Mouse (Mus musculus) MEL (cell line): Measurements from ENCODE around the gene Thsd4. TPM values are rescaled to one million over a fixed set of nuclear protein-coding genes. Genes with fewer than 3 reads are reported as not detected.

ENCODE experiments used
- DNase-seq: peaks from one replicate; pipeline ENCODE4 v3.0.0; 2011; ENCODE audit warnings: low read depth, low spot score
- H3K27ac ChIP-seq: 2 replicates; pipeline ENCODE4 v1.5.1; 2012; ENCODE audit warnings: low read depth, mild to moderate bottlenecking, control low read depth, low read length, moderate library complexity; ENCODE audit not compliant: control insufficient read depth
- H3K27me3 ChIP-seq, 2 experiments: fragments of 150-350 bp in 1 of 2; sonication (generic) in 1 of 2; 2 replicates each; pipeline ENCODE4 v1.6.1; 2012; ENCODE audit warnings: low read length in 2 of 2, mild to moderate bottlenecking in 2 of 2, improper control_type of control experiment in 1 of 2, moderate library complexity in 1 of 2; ENCODE audit not compliant: insufficient read depth in 2 of 2, control insufficient read depth in 1 of 2
- H3K36me3 ChIP-seq, 2 experiments: 2 replicates each; pipeline ENCODE4 v1.6.1; 2012 to 2014; ENCODE audit warnings: low read length in 2 of 2, improper control_type of control experiment in 1 of 2, inconsistent platforms in 1 of 2, mild to moderate bottlenecking in 1 of 2; ENCODE audit not compliant: insufficient read depth in 2 of 2, control insufficient read depth in 1 of 2
- H3K4me1 ChIP-seq, 2 experiments: fragments of 150-350 bp in 1 of 2; sonication (generic) in 1 of 2; 2 replicates each; pipeline ENCODE4 v1.6.1; 2012; ENCODE audit warnings: low read length in 2 of 2, improper control_type of control experiment in 1 of 2, mild to moderate bottlenecking in 1 of 2; ENCODE audit not compliant: insufficient read depth in 2 of 2, control insufficient read depth in 1 of 2
- H3K4me3 ChIP-seq, 2 experiments: fragments of 150-350 bp in 1 of 2; sonication (generic) in 1 of 2; 2 replicates each; pipeline ENCODE4 v1.5.1; 2012; ENCODE audit warnings: low read depth in 2 of 2, low read length in 2 of 2, mild to moderate bottlenecking in 2 of 2, moderate library complexity in 2 of 2, control low read depth in 1 of 2, improper control_type of control experiment in 1 of 2; ENCODE audit not compliant: control insufficient read depth in 1 of 2, insufficient read depth in 1 of 2
- H3K79me2 ChIP-seq: 2 replicates; pipeline ENCODE4 v1.6.1; 2012; ENCODE audit warnings: mild to moderate bottlenecking, low read length, moderate library complexity; ENCODE audit not compliant: control insufficient read depth, poor library complexity, insufficient read depth
- H3K9ac ChIP-seq: 2 replicates; pipeline ENCODE4 v1.6.1; 2012; ENCODE audit warnings: low read depth, mild to moderate bottlenecking, control low read depth, low read length, moderate library complexity; ENCODE audit not compliant: control insufficient read depth, poor library complexity, severe bottlenecking
- H3K9me3 ChIP-seq: fragments of 150-350 bp; sonication (generic); replicated peaks from 2 replicates; pipeline ENCODE4 v1.6.1; 2012; ENCODE audit warnings: mild to moderate bottlenecking, low read length, improper control_type of control experiment, moderate library complexity; ENCODE audit not compliant: insufficient read depth
- BHLHE40 ChIP-seq: IDR thresholded peaks from 2 replicates; pipeline ENCODE4 v1.6.1; 2012; ENCODE audit warnings: low read depth, mild to moderate bottlenecking, inconsistent platforms, low read length, improper control_type of control experiment, borderline replicate concordance
- CHD1 ChIP-seq: IDR thresholded peaks from 2 replicates; pipeline ENCODE4 v1.6.1; 2012; ENCODE audit warnings: low read depth, mild to moderate bottlenecking, inconsistent platforms, low read length, improper control_type of control experiment
- CTCF ChIP-seq, 3 experiments: IDR thresholded peaks in 2 of 3; conservative IDR thresholded peaks in 1 of 3; 2 replicates each; pipeline ENCODE4 v1.5.1; 2011 to 2012; ENCODE audit warnings: low read length in 3 of 3, low read depth in 2 of 3, mild to moderate bottlenecking in 2 of 3, improper control_type of control experiment in 1 of 3, inconsistent platforms in 1 of 3, mixed read lengths in 1 of 3, moderate library complexity in 1 of 3; ENCODE audit not compliant: control insufficient read depth in 1 of 3, insufficient read depth in 1 of 3, poor library complexity in 1 of 3, severe bottlenecking in 1 of 3
- E2F4 ChIP-seq: IDR thresholded peaks from 2 replicates; pipeline ENCODE4 v1.6.1; 2011; ENCODE audit warnings: low read depth, low read length, improper control_type of control experiment, borderline replicate concordance
- KAT2A ChIP-seq: conservative IDR thresholded peaks from 2 replicates; pipeline ENCODE4 v1.6.1; 2012; ENCODE audit warnings: low read depth, low read length, improper control_type of control experiment, inconsistent platforms
- MAX ChIP-seq: IDR thresholded peaks from 2 replicates; pipeline ENCODE4 v1.6.1; 2011; ENCODE audit warnings: low read length, improper control_type of control experiment
- MYB ChIP-seq: IDR thresholded peaks from 2 replicates; pipeline ENCODE4 v1.6.1; 2011; ENCODE audit warnings: mild to moderate bottlenecking, low read depth, low read length, improper control_type of control experiment
- MYC ChIP-seq: IDR thresholded peaks from 2 replicates; pipeline ENCODE4 v1.6.1; 2011; ENCODE audit warnings: low read depth, mild to moderate bottlenecking, low read length, improper control_type of control experiment, moderate library complexity
- POLR2AphosphoS5 ChIP-seq: IDR thresholded peaks from 2 replicates; pipeline ENCODE4 v1.6.1; 2012; ENCODE audit warnings: low read depth, borderline replicate concordance, mild to moderate bottlenecking, inconsistent platforms, low read length, moderate library complexity, mixed read lengths
- RCOR1 ChIP-seq: IDR thresholded peaks from 2 replicates; pipeline ENCODE4 v1.6.1; 2012; ENCODE audit warnings: low read depth, mild to moderate bottlenecking, inconsistent platforms, low read length, improper control_type of control experiment
- SIN3A ChIP-seq: IDR thresholded peaks from 2 replicates; pipeline ENCODE4 v1.6.1; 2012; ENCODE audit warnings: low read length, improper control_type of control experiment, inconsistent platforms
- SMC3 ChIP-seq: IDR thresholded peaks from 2 replicates; pipeline ENCODE4 v1.6.1; 2011; ENCODE audit warnings: low read depth, low read length, improper control_type of control experiment
- TBP ChIP-seq: IDR thresholded peaks from 2 replicates; pipeline ENCODE4 v1.8.0; 2011; ENCODE audit warnings: low read depth, low read length, improper control_type of control experiment
- UBTF ChIP-seq: IDR thresholded peaks from 2 replicates; pipeline ENCODE4 v1.6.1; 2012; ENCODE audit warnings: low read depth, mild to moderate bottlenecking, inconsistent platforms, low read length, improper control_type of control experiment, moderate library complexity, borderline replicate concordance; ENCODE audit not compliant: insufficient read depth
- USF2 ChIP-seq, 2 experiments: IDR thresholded peaks; 2 replicates each; pipeline ENCODE4 v1.6.1; 2011 to 2012; ENCODE audit warnings: improper control_type of control experiment in 2 of 2, low read length in 2 of 2, borderline replicate concordance in 1 of 2, inconsistent platforms in 1 of 2, low read depth in 1 of 2, mild to moderate bottlenecking in 1 of 2; ENCODE audit not compliant: insufficient read depth in 1 of 2
- ZC3H11A ChIP-seq: IDR thresholded peaks from 2 replicates; pipeline ENCODE4 v1.6.1; 2012; ENCODE audit warnings: low read depth, mild to moderate bottlenecking, inconsistent platforms, low read length, improper control_type of control experiment
- ZNF384 ChIP-seq: IDR thresholded peaks from 2 replicates; pipeline ENCODE4 v1.6.1; 2012; ENCODE audit warnings: low read depth, mild to moderate bottlenecking, inconsistent platforms, low read length, improper control_type of control experiment
- polyA plus RNA-seq, 2 experiments: library from polyadenylated mRNA; stranded (reverse) in 1 of 2; unstranded in 1 of 2; fragments of >175 nt in 1 of 2; fragments of >200 nt in 1 of 2; gene quantifications; 2 replicates each; pipeline versions ENCODE4 v1.2.1 to v1.2.4; 2012; ENCODE audit warnings: low replicate concordance in 2 of 2, low read depth in 1 of 2; ENCODE audit not compliant: insufficient read length in 2 of 2, insufficient read depth in 1 of 2, missing spikeins in 1 of 2
- total RNA-seq: library from RNA; depleted of rRNA; stranded (reverse); fragments of 300-350 nt; gene quantifications from 2 replicates; pipeline ENCODE4 v1.2.3, GENCODE M21; 2012

Gene Thsd4
- total and polyA plus RNA-seq, 3 experiments, result 0.08 TPM; not detected in 1

DNA sequence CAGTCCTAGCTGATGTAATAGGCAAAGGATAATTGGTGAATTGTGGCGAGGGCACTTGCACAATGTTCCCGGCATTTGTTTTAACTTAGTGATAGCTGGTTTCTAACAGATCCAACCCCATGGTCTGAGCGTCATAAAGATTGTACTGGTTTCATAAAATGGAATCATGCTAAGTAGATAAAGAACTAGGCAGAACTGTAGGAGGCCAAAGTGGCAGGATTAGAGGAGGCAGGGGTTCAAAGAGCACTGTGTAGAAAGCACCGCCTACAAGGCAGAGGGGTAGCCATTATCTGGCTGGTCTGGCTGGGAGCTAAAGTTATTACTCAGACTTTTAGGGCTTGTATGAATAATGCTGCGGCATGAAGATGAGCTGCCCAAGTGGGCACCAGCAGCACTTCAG, 185.7 kb downstream of the Thsd4 start:
- Histone ChIP-seq H3K9me3 (no peaks in the 10 kb centered on the region), H3K36me3 (no peaks in the 10 kb centered on the region), H3K27me3 (no peaks in the 10 kb centered on the region; a peak in 1 of 4 replicates), H3K9ac (no peak overlapping the region), H3K79me2 (no peaks in the 10 kb centered on the region), H3K4me3 (no peak overlapping the region), H3K27ac (no peak overlapping the region), H3K4me1 (no peaks in the 10 kb centered on the region)
- no peak for DNase-seq
- TF ChIP-seq MYC, result no peak
- no peak for TF ChIP-seq CHD1
- TF ChIP-seq UBTF, result no peak
- TF ChIP-seq SIN3A, result no peak

DNA sequence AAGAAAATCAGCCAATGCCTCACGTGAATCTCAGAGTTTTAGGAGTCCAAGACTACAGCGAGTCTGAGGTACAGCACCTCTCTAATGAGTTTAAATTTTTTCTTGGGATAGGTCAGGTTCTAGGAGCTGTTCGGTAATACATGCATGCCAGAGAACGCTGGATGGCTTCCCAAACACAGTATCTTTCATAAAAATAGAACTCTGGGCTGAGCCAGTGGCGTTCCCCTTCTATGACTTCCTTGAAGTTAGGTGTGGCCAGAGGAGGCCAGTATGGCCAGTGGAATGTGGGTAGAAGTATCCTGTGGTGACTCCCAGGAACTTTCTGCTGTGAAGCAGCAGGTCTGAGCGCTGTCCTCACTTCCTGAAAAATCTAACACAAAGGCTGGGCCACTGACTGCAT, 186.4 kb downstream of the Thsd4 start:
- TF ChIP-seq POLR2AphosphoS5 (no peak), ZC3H11A (no peak), RCOR1 (no peak), UBTF (no peak), SIN3A (no peak), KAT2A (no peak), E2F4 (no peak), SMC3 (no peak), CTCF (IDR thresholded peaks at IDR 0.05 in 2 of 3, conservative IDR thresholded peaks at IDR 0.05 in 1 of 3; ENCODE audit: control insufficient read depth in 1 of 3, insufficient read depth in 1 of 3, low read depth in 2 of 3, low read length in 3 of 3, poor library complexity in 1 of 3, severe bottlenecking in 1 of 3) (no peak)
- no peak overlapping the region for H3K27ac ChIP-seq
- H3K27me3 ChIP-seq, result no peaks in the 10 kb centered on the region; a peak in 1 of 4 replicates
- no peaks in the 10 kb centered on the region for H3K79me2 ChIP-seq
- no peak for DNase-seq
- no peak overlapping the region for H3K4me3 ChIP-seq
- H3K9ac ChIP-seq, result no peak overlapping the region
- no peaks in the 10 kb centered on the region for H3K4me1 ChIP-seq
- H3K9me3 ChIP-seq, result no peaks in the 10 kb centered on the region
- no peaks in the 10 kb centered on the region for H3K36me3 ChIP-seq

DNA sequence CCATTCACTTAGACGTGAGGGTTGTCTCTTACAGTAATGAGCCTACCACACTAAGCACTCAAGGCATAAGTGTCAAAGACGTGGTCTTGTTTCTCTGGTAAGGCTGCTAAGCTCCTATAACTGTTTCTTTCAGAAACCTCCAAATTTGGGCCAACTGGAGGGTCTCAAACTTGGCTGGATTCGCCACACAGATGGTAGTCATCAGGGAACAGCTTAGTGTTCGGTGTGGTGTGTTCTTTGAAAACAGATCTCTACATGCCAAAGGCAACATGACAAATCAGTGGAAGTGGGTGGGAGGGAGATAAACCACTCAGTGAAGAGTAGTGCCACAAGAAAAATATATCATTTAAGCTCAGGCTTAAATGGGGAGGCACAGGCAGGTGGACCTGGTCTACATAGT, 191.9 kb downstream of the Thsd4 start:
- no peak overlapping the region for H3K27ac ChIP-seq
- H3K9me3 ChIP-seq, result no peaks in the 10 kb centered on the region
- H3K4me1 ChIP-seq, result no peaks in the 10 kb centered on the region
- no peaks in the 10 kb centered on the region; a peak in 1 of 4 replicates for H3K27me3 ChIP-seq
- TF ChIP-seq TBP (no peak), MAX (no peak), KAT2A (no peak), USF2 (IDR thresholded peaks at IDR 0.05; ENCODE audit: borderline replicate concordance in 1 of 2, insufficient read depth in 1 of 2, low read depth in 1 of 2, low read length in 2 of 2) (no peak), ZNF384 (no peak), MYB (no peak), BHLHE40 (no peak)
- TF ChIP-seq, all 39 proteins: peak for 0
- DNase-seq, result no peak
- no peak overlapping the region for H3K9ac ChIP-seq
- no peak overlapping the region for H3K4me3 ChIP-seq
- no peaks in the 10 kb centered on the region for H3K79me2 ChIP-seq
- H3K36me3 ChIP-seq, result no peaks in the 10 kb centered on the region
